7 mouse cellular contexts compared by ENCODE assay signal in genomic region chr6:31642451-31642942, GRCm38 (mm10).
DNase-seq lines count a peak whose midpoint lies in the region; ATAC-seq and TF ChIP-seq lines count a peak whose summit lies in the region.

No protein-coding gene starts in this region.

- ATAC-seq in limb, embryonic 11.5 days (ENCODE audit: insufficient number of reproducible peaks, low FRiP score, low TSS enrichment, low read depth) = 0 out of 2 replicates have a peak, but pooled peaks have one; percentile 51
- 0 out of 2 replicates have a peak, but pooled peaks have one; percentile 6 for ATAC-seq in neural tube, embryonic 15.5 days (ENCODE audit: low FRiP score)

- peak; percentile 24 for DNase-seq in CD4-positive helper T cell, adult 2 months (ENCODE audit: low read depth, low spot score)
- peak; percentile 70 for DNase-seq in MEL (ENCODE audit: low read depth, low spot score)
- peak; percentile 24 for DNase-seq in fibroblast of lung, adult 2 months (ENCODE audit: low read depth)
- DNase-seq in heart, postnatal 36 days = peak; percentile 67 to 70
- peak; percentile 56 for DNase-seq in limb, embryonic 11.5 days (ENCODE audit: low spot score)
- no peak for DNase-seq in right cerebral cortex, postnatal 36 days (ENCODE audit: low spot score in 2 of 2)

- H3K27me3 ChIP-seq in MEL (ENCODE audit: control insufficient read depth in 1 of 2, insufficient read depth in 2 of 2, low read length in 2 of 2) = no peaks in the 10 kb centered on the region
- H3K27me3 ChIP-seq in limb, embryonic 11.5 days (ENCODE audit: control insufficient read depth, insufficient read depth, low read length) = no peaks in the 10 kb centered on the region
- no peaks in the 10 kb centered on the region for H3K27me3 ChIP-seq in neural tube, embryonic 15.5 days (replicated peaks)

- no peak for TF ChIP-seq CTCF in MEL (IDR thresholded peaks at IDR 0.05 in 2 of 3, conservative IDR thresholded peaks at IDR 0.05 in 1 of 3; ENCODE audit: control insufficient read depth in 1 of 3, insufficient read depth in 1 of 3, low read depth in 2 of 3, low read length in 3 of 3, poor library complexity in 1 of 3, severe bottlenecking in 1 of 3)

- 31% methylated on average over 13 of the region's 13 CpGs for WGBS in limb, embryonic 11.5 days
- 29% methylated on average over 13 of the region's 13 CpGs for WGBS in neural tube, embryonic 15.5 days

- intact Hi-C loops in heart, postnatal 36 days (cut with DNase I) = no loop called here

- no peaks in the 10 kb centered on the region for H3K9me3 ChIP-seq in MEL (replicated peaks; ENCODE audit: insufficient read depth, low read length)
- H3K9me3 ChIP-seq in limb, embryonic 11.5 days (ENCODE audit: control insufficient read depth, low read length) = no peaks in the 10 kb centered on the region
- H3K9me3 ChIP-seq in neural tube, embryonic 15.5 days (replicated peaks) = no peaks in the 10 kb centered on the region

- peaks cover 0 to 11% of the 10 kb centered on the region in 2 experiments; a peak in 2 of 4 replicates for H3K36me3 ChIP-seq in MEL (ENCODE audit: control insufficient read depth in 1 of 2, insufficient read depth in 2 of 2, low read length in 2 of 2)
- H3K36me3 ChIP-seq in limb, embryonic 11.5 days (ENCODE audit: control insufficient read depth, insufficient read depth, low read length) = no peaks in the 10 kb centered on the region
- no peaks in the 10 kb centered on the region for H3K36me3 ChIP-seq in neural tube, embryonic 15.5 days

- TF ChIP-seq RAD21 in MEL (IDR thresholded peaks at IDR 0.05; ENCODE audit: low read depth, low read length) = no peak

- H3K4me3 ChIP-seq in MEL (ENCODE audit: control insufficient read depth in 1 of 2, insufficient read depth in 1 of 2, low read depth in 2 of 2, low read length in 2 of 2) = peak overlapping the region; percentile 33 to 53
- no peak overlapping the region for H3K4me3 ChIP-seq in limb, embryonic 11.5 days (ENCODE audit: low read depth, low read length)
- no peak overlapping the region for H3K4me3 ChIP-seq in neural tube, embryonic 15.5 days (replicated peaks)

- peak overlapping the region; percentile 50; the same call in 1 of the 2 replicates for H3K27ac ChIP-seq in MEL (ENCODE audit: control insufficient read depth, low read depth, low read length)
- H3K27ac ChIP-seq in limb, embryonic 11.5 days (replicated peaks; ENCODE audit: low read depth, low read length) = no peak overlapping the region
- H3K27ac ChIP-seq in neural tube, embryonic 15.5 days (replicated peaks) = 0 out of 2 replicates have a peak overlapping the region, but pooled peaks have one; percentile 5

- H3K79me2 ChIP-seq in MEL (ENCODE audit: control insufficient read depth, insufficient read depth, low read length, poor library complexity) = no peaks in the 10 kb centered on the region

- peak in 1 of 2 experiments; percentile 26; a peak in 1 of 4 replicates for TF ChIP-seq EP300 in MEL (IDR thresholded peaks at IDR 0.05; ENCODE audit: low read depth in 1 of 2, low read length in 2 of 2)

- no peak overlapping the region; the same call in 1 of the 2 replicates for H3K4me2 ChIP-seq in limb, embryonic 11.5 days (ENCODE audit: low read depth, severe bottlenecking)
- peak overlapping the region; percentile 17; the same call in 1 of the 2 replicates for H3K4me2 ChIP-seq in neural tube, embryonic 15.5 days

- H3K4me1 ChIP-seq in MEL (ENCODE audit: control insufficient read depth in 1 of 2, insufficient read depth in 2 of 2, low read length in 2 of 2) = peaks cover 0 to 12% of the 10 kb centered on the region in 2 experiments; a peak in 2 of 4 replicates
- peaks cover 8% of the 10 kb centered on the region for H3K4me1 ChIP-seq in limb, embryonic 11.5 days (ENCODE audit: control insufficient read depth, insufficient read depth, low read length)
- H3K4me1 ChIP-seq in neural tube, embryonic 15.5 days = peaks cover 19% of the 10 kb centered on the region

- TF ChIP-seq POLR2A in MEL (IDR thresholded peaks at IDR 0.05; ENCODE audit: control insufficient read depth in 1 of 2, insufficient read depth in 1 of 2, low read depth in 1 of 2, low read length in 2 of 2, poor library complexity in 1 of 2) = no peak

- H3K9ac ChIP-seq in MEL (ENCODE audit: control insufficient read depth, low read depth, low read length, poor library complexity, severe bottlenecking) = peak overlapping the region; percentile 65
- H3K9ac ChIP-seq in limb, embryonic 11.5 days (ENCODE audit: low read length) = no peak overlapping the region
- H3K9ac ChIP-seq in neural tube, embryonic 15.5 days (replicated peaks) = no peak overlapping the region

TF ChIP-seq in MEL, 35 proteins besides CTCF, POLR2A, EP300 and RAD21:
- TF ChIP-seq JUND (IDR thresholded peaks at IDR 0.05; ENCODE audit: low read depth, low read length) (no peak), SIN3A (IDR thresholded peaks at IDR 0.05; ENCODE audit: low read length) (peak; percentile 47; the same call in 1 of the 2 replicates), MAZ (IDR thresholded peaks at IDR 0.05; ENCODE audit: low read depth, low read length) (peak; percentile 58; the same call in 1 of the 2 replicates), SMC3 (IDR thresholded peaks at IDR 0.05; ENCODE audit: low read depth, low read length) (no peak), HCFC1 (IDR thresholded peaks at IDR 0.05; ENCODE audit: low read depth, low read length) (peak; percentile 26; the same call in 1 of the 2 replicates), ZMIZ1 (IDR thresholded peaks at IDR 0.05; ENCODE audit: low read depth, low read length) (no peak), CHD2 (IDR thresholded peaks at IDR 0.05; ENCODE audit: low read length) (no peak), E2F4 (IDR thresholded peaks at IDR 0.05; ENCODE audit: borderline replicate concordance, low read depth, low read length) (no peak), GATA1 (IDR thresholded peaks at IDR 0.05; ENCODE audit: low read depth, low read length) (no peak), KAT2A (conservative IDR thresholded peaks at IDR 0.05; ENCODE audit: low read depth, low read length) (no peak), MYB (IDR thresholded peaks at IDR 0.05; ENCODE audit: low read depth, low read length) (no peak), MXI1 (IDR thresholded peaks at IDR 0.05; ENCODE audit: low read depth, low read length) (peak; percentile 37; the same call in 1 of the 2 replicates), MAX (IDR thresholded peaks at IDR 0.05; ENCODE audit: low read length) (peak; percentile 49; the same call in 1 of the 2 replicates), TAL1 (IDR thresholded peaks at IDR 0.05; ENCODE audit: low read length) (no peak), POLR2AphosphoS2 (IDR thresholded peaks at IDR 0.05; ENCODE audit: low read length) (no peak), MAFK (IDR thresholded peaks at IDR 0.05; ENCODE audit: borderline replicate concordance, low read depth, low read length) (no peak), ELF1 (IDR thresholded peaks at IDR 0.05; ENCODE audit: low read depth, low read length) (peak; percentile 46; the same call in 1 of the 2 replicates), TBP (IDR thresholded peaks at IDR 0.05; ENCODE audit: low read depth, low read length) (no peak), GABPA (IDR thresholded peaks at IDR 0.05; ENCODE audit: low read depth, low read length) (no peak), POLR2AphosphoS5 (IDR thresholded peaks at IDR 0.05; ENCODE audit: borderline replicate concordance, low read depth, low read length) (no peak), MYC (IDR thresholded peaks at IDR 0.05; ENCODE audit: low read depth, low read length) (no peak), USF2 (IDR thresholded peaks at IDR 0.05; ENCODE audit: borderline replicate concordance in 1 of 2, insufficient read depth in 1 of 2, low read depth in 1 of 2, low read length in 2 of 2) (no peak), TCF12 (IDR thresholded peaks at IDR 0.05; ENCODE audit: low read depth, low read length) (peak; percentile 49; the same call in 1 of the 2 replicates), ZC3H11A (IDR thresholded peaks at IDR 0.05; ENCODE audit: low read depth, low read length) (no peak), ZNF384 (IDR thresholded peaks at IDR 0.05; ENCODE audit: low read depth, low read length) (no peak), NELFE (IDR thresholded peaks at IDR 0.05; ENCODE audit: low read depth, low read length) (no peak), USF1 (IDR thresholded peaks at IDR 0.05; ENCODE audit: low read depth, low read length) (peak; percentile 63; the same call in 1 of the 2 replicates), RCOR1 (IDR thresholded peaks at IDR 0.05; ENCODE audit: low read depth, low read length) (no peak), CHD1 (IDR thresholded peaks at IDR 0.05; ENCODE audit: low read depth, low read length) (no peak), NRF1 (IDR thresholded peaks at IDR 0.05; ENCODE audit: insufficient read depth, low read depth, low read length, poor library complexity, severe bottlenecking) (no peak), MEF2A (IDR thresholded peaks at IDR 0.05; ENCODE audit: extremely low read depth, insufficient replicate concordance, low read depth, low read length, poor library complexity, severe bottlenecking) (0 out of 2 replicates have a peak, but pooled peaks have one; percentile 30), BHLHE40 (IDR thresholded peaks at IDR 0.05; ENCODE audit: borderline replicate concordance, low read depth, low read length) (0 out of 2 replicates have a peak, but pooled peaks have one; percentile 37), ETS1 (IDR thresholded peaks at IDR 0.05; ENCODE audit: low read depth, low read length) (peak; percentile 45; the same call in 1 of the 2 replicates), ZKSCAN1 (IDR thresholded peaks at IDR 0.05; ENCODE audit: low read depth, low read length) (no peak), UBTF (IDR thresholded peaks at IDR 0.05; ENCODE audit: borderline replicate concordance, insufficient read depth, low read depth, low read length) (no peak)
TF ChIP-seq in MEL: peak in this region for 11.

Comparison
In these comparisons a context has a peak if more than half of its experiments do, and no peak if none do; other contexts are left out.
1. DNase-seq: peak in CD4-positive helper T cell, adult 2 months (single experiment), MEL (single experiment), fibroblast of lung, adult 2 months (single experiment), heart, postnatal 36 days (2 of 2) and limb, embryonic 11.5 days (single experiment); none in right cerebral cortex, postnatal 36 days (0 of 2).
2. H3K4me3 ChIP-seq: peak in MEL (2 of 2); none in limb, embryonic 11.5 days (single experiment) and neural tube, embryonic 15.5 days (single experiment).